Mouse (Mus musculus) small intestine, adult 2 months (tissue): ENCODE results near the gene Mrpl11.

Experiments
- CTCF ChIP-seq: fragments of 200-500 bp; IDR thresholded peaks from 2 replicates; pipeline ENCODE4 v1.5.1; 2012; ENCODE audit warnings: low read depth, mild to moderate bottlenecking, control low read depth, inconsistent platforms, low read length, moderate library complexity, mixed read lengths; ENCODE audit not compliant: insufficient replicate concordance, insufficient read length; ENCODE audit errors: extremely low read depth
- POLR2A ChIP-seq: fragments of 200-500 bp; IDR thresholded peaks from 2 replicates; pipeline ENCODE4 v1.6.1; 2012; ENCODE audit warnings: low read depth, mild to moderate bottlenecking, control low read depth, inconsistent platforms, low read length, moderate library complexity

DNA sequence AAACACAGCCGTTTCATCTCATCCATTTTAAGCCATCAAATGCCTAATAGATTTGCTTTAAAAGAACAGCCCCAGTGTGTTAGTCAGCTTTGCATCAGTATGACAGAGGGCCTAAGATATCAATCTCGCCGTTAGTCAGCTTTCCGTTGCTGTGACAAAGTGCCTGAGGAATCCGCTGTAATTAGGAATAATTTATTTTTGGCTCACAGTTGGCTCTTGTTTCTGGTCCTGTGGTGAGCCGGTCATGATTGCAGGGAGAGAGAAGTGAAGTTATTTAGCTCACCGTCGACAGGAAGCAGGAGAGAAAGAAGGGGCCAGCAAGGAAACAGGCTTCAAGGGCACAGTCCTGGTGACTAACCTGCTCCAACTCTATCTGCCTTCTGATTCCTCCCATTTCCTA is 51.2 kb downstream of the Mrpl11 start:
- TF ChIP-seq CTCF (no peak), POLR2A (no peak)
